Mouse (Mus musculus): ENCODE data around the gene Zbtb8b.

- TF ChIP-seq CTCF (IDR thresholded peaks at IDR 0.05; ENCODE audit: borderline replicate concordance, control insufficient read depth, extremely low read depth, insufficient read depth, low read length, poor library complexity) (no peak), POLR2A (IDR thresholded peaks at IDR 0.05; ENCODE audit: control insufficient read depth, extremely low read depth, insufficient read depth, low read length, poor library complexity) (no peak)
These were observed 57.1 kb downstream of the Zbtb8b start for GRCm38 (mm10) chr4:129383586-129383985.
